In the genomic region with DNA sequence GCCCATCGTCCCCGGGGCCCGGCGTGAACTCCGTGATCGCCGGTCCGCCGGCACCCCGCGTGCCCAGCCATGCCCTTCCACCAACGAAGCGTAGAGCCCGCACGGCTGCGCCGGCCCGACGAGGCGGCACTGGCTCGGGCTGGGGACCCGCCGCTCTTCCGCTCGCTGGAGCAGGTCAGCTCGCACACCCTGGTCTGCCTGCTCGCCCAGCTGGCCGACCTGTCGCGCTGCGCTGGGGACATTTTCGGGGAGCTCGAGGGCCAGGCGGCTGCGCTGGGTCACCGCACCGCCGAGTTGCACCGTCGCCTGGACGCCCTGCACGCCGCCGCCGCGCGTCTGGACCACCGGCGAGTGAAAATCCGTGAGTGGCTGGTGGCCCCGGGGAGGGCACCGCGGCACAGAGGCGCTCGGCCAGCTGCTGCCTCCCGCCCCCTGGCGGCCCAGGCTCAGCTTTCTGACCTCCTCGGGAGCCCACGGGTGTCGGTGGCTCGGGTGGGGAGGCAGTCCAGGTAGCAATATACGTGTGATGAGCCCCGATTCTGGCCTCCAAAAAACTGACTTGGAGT, we compare ENCODE assay signal across 8 mouse cellular contexts. TPM values are rescaled to one million over a fixed set of nuclear protein-coding genes. Genes with fewer than 3 reads are reported as not detected.
DNase-seq lines count a peak whose midpoint lies in the region; ATAC-seq lines count a peak whose summit lies in the region.

A gene (plus strand): TSS at position 70 of the 566 bp plus-strand sequence.

- peak; percentile 81 for DNase-seq in adrenal gland, postnatal 10 days
- DNase-seq in embryo, embryonic 10 days (ENCODE audit: low spot score), result peak; percentile 68
- no peak for DNase-seq in gonadal fat pad, adult 2 months (ENCODE audit: low read depth)
- DNase-seq in limb, embryonic 11.5 days (ENCODE audit: low spot score), result peak; percentile 83
- peak; percentile 36 for DNase-seq in splenic B cell, adult 2 months (ENCODE audit: low read depth, low spot score)
- no peak for DNase-seq in c-Kit-positive CD71-positive TER-119-positive erythroid progenitor cells, embryonic 14.5 days (ENCODE audit: low spot score)

- no peaks in the 10 kb centered on the region for H3K27me3 ChIP-seq in intestine, embryonic 15.5 days (replicated peaks)
- H3K27me3 ChIP-seq in limb, embryonic 11.5 days (ENCODE audit: control insufficient read depth, insufficient read depth, low read length), result no peaks in the 10 kb centered on the region
- H3K27me3 ChIP-seq in midbrain, embryonic 12.5 days, result peaks cover 35% of the 10 kb centered on the region
- H3K27me3 ChIP-seq in splenic B cell, adult 2 months (ENCODE audit: control insufficient read depth, insufficient read depth, low read length, poor library complexity, severe bottlenecking), result no peaks in the 10 kb centered on the region; the same call in none of the 2 replicates

- H3K9me3 ChIP-seq in intestine, embryonic 15.5 days, result no peaks in the 10 kb centered on the region
- H3K9me3 ChIP-seq in limb, embryonic 11.5 days (ENCODE audit: control insufficient read depth, low read length), result no peaks in the 10 kb centered on the region
- no peaks in the 10 kb centered on the region for H3K9me3 ChIP-seq in midbrain, embryonic 12.5 days

- peak; percentile 89 for ATAC-seq in intestine, embryonic 15.5 days
- peak; percentile 63 for ATAC-seq in limb, embryonic 11.5 days (ENCODE audit: insufficient number of reproducible peaks, low FRiP score, low TSS enrichment, low read depth)
- peak; percentile 89 for ATAC-seq in midbrain, embryonic 12.5 days (ENCODE audit: low FRiP score, low read depth)

- no peaks in the 10 kb centered on the region for H3K36me3 ChIP-seq in intestine, embryonic 15.5 days
- no peaks in the 10 kb centered on the region for H3K36me3 ChIP-seq in limb, embryonic 11.5 days (ENCODE audit: control insufficient read depth, insufficient read depth, low read length)
- H3K36me3 ChIP-seq in midbrain, embryonic 12.5 days, result no peaks in the 10 kb centered on the region
- no peaks in the 10 kb centered on the region for H3K36me3 ChIP-seq in splenic B cell, adult 2 months (ENCODE audit: control insufficient read depth, insufficient read depth, low read length, poor library complexity, severe bottlenecking)

- WGBS in intestine, embryonic 15.5 days, result under 1% methylated on average over 63 of the region's 63 CpGs
- under 1% methylated on average over 57 of the region's 63 CpGs for WGBS in limb, embryonic 11.5 days
- under 1% methylated on average over 62 of the region's 63 CpGs for WGBS in midbrain, embryonic 12.5 days

- H3K27ac ChIP-seq in intestine, embryonic 15.5 days, result peak within 1 kb of the TSS; percentile 73
- H3K27ac ChIP-seq in limb, embryonic 11.5 days (replicated peaks; ENCODE audit: low read depth, low read length), result peak within 1 kb of the TSS; percentile 72
- H3K27ac ChIP-seq in midbrain, embryonic 12.5 days (replicated peaks), result peak within 1 kb of the TSS; percentile 49

- 0 out of 2 replicates have a peak, but pooled peaks cover 8% of the 10 kb centered on the region for H3K4me1 ChIP-seq in intestine, embryonic 15.5 days (replicated peaks)
- H3K4me1 ChIP-seq in limb, embryonic 11.5 days (ENCODE audit: control insufficient read depth, insufficient read depth, low read length), result no peaks in the 10 kb centered on the region; the same call in 1 of the 2 replicates
- H3K4me1 ChIP-seq in midbrain, embryonic 12.5 days, result peaks cover 16% of the 10 kb centered on the region; the same call in 1 of the 2 replicates

- H3K9ac ChIP-seq in intestine, embryonic 15.5 days, result peak within 1 kb of the TSS; percentile 76
- peak within 1 kb of the TSS; percentile 96 for H3K9ac ChIP-seq in limb, embryonic 11.5 days (ENCODE audit: low read length)
- peak within 1 kb of the TSS; percentile 73 for H3K9ac ChIP-seq in midbrain, embryonic 12.5 days (replicated peaks)

- H3K4me2 ChIP-seq in intestine, embryonic 15.5 days (replicated peaks), result peak within 1 kb of the TSS; percentile 96
- H3K4me2 ChIP-seq in limb, embryonic 11.5 days (ENCODE audit: low read depth, severe bottlenecking), result peak within 1 kb of the TSS; percentile 76
- H3K4me2 ChIP-seq in midbrain, embryonic 12.5 days (replicated peaks), result peak within 1 kb of the TSS; percentile 84

- H3K4me3 ChIP-seq in intestine, embryonic 15.5 days (replicated peaks), result peak within 1 kb of the TSS; percentile 83
- H3K4me3 ChIP-seq in limb, embryonic 11.5 days (ENCODE audit: low read depth, low read length), result peak within 1 kb of the TSS; percentile 88
- H3K4me3 ChIP-seq in midbrain, embryonic 12.5 days, result peak within 1 kb of the TSS; percentile 70

RNA-seq across cellular contexts. Expression of the gene that starts here (rescaled TPM):
- total RNA-seq in adrenal gland, postnatal 10 days (2021), result 1 to 10 TPM; 7.3 to 8.1 TPM
- polyA plus RNA-seq in gonadal fat pad, adult 2 months (2012; rRNA removed), result 24.2 and 40.0 TPM in 2 replicates
- 9.2 and 10.0 TPM in 2 replicates for polyA plus RNA-seq in intestine, embryonic 15.5 days (2015; fragmentation: Nextera tagmentation; extraction: Ambion mirVana)
- polyA plus RNA-seq in limb, embryonic 11.5 days (2014; fragmentation: Nextera tagmentation; extraction: Ambion mirVana), result 8.6 and 9.9 TPM in 2 replicates
- polyA plus RNA-seq in midbrain, embryonic 12.5 days (2016; fragmentation: Nextera tagmentation; extraction: Ambion mirVana), result 14.0 and 16.5 TPM in 2 replicates

Comparison
In these comparisons a context has a peak if more than half of its experiments do, and no peak if none do; other contexts are left out.
1. DNase-seq: peak in adrenal gland, postnatal 10 days (single experiment), embryo, embryonic 10 days (single experiment), limb, embryonic 11.5 days (single experiment) and splenic B cell, adult 2 months (single experiment); none in gonadal fat pad, adult 2 months (single experiment) and c-Kit-positive CD71-positive TER-119-positive erythroid progenitor cells, embryonic 14.5 days (single experiment).
2. Peak in every context shown above with its lines, with median percentiles within 50 percentile points of each other: ATAC-seq, H3K27ac ChIP-seq, H3K4me2 ChIP-seq, H3K4me3 ChIP-seq and H3K9ac ChIP-seq.